Mouse (Mus musculus): ENCODE measurements around the gene Khsrp. TPM values are rescaled to one million over a fixed set of nuclear protein-coding genes. Genes with fewer than 3 reads are reported as not detected.
"Not testable (repeated sequence)": the region's sequence is repeated elsewhere in the genome, so short reads cannot be mapped to it uniquely, and the experiment has no call there.

The Khsrp gene
- 100 to 1,000 TPM; 116 to 117 TPM for total RNA-seq (2021)
- long read RNA-seq, experiment 1, transcript Khsrp-201 (18 exons, 3,978 nt): major isoform, 16 of 39 reads
- long read RNA-seq, experiment 1, partial matches to known transcripts: 7 of 39 reads
- long read RNA-seq, experiment 1, other reads (novel, unspliced or antisense): 15 of 39 reads
- long read RNA-seq, experiment 2, transcript Khsrp-201 (18 exons, 3,978 nt): major isoform, 27 of 54 reads
- long read RNA-seq, experiment 2, partial matches to known transcripts: 13 of 54 reads
- long read RNA-seq, experiment 2, other reads (novel, unspliced or antisense): 14 of 54 reads

- intact Hi-C loops (cut with DNase I): no loop called here
These were observed at the start of gene Khsrp for GRCm38 (mm10) chr17:57030931-57031660. Khsrp (minus strand) TSS chr17:57031522.

GRCm38 (mm10) chr17:57079919-57080318, 48.6 kb upstream of the Khsrp start:
- intact Hi-C loops (cut with DNase I): no loop called here
- DNase-seq (ENCODE audit: low spot score in 2 of 2): no peak

More at GRCm38 (mm10) chr17:57030931-57031660, at the start of gene Khsrp:
- peak in 1 of 2 experiments; percentile 39 for DNase-seq (ENCODE audit: low spot score in 2 of 2)

- intact Hi-C loops (cut with DNase I): no loop called here
- DNase-seq (ENCODE audit: low spot score in 2 of 2): no peak
These were observed 47.0 kb upstream of the Khsrp start, which contains the start of gene Dennd1c for GRCm38 (mm10) chr17:57078336-57078735. Dennd1c (minus strand) TSS chr17:57078514.

GRCm38 (mm10) chr17:57076916-57077315, 45.6 kb upstream of the Khsrp start:
- intact Hi-C loops (cut with DNase I): no loop called here
- DNase-seq (ENCODE audit: low spot score in 2 of 2): no peak

- intact Hi-C loops (cut with DNase I): no loop called here
- no peak for DNase-seq (ENCODE audit: low spot score in 2 of 2)
These were observed 39.4 kb upstream of the Khsrp start for GRCm38 (mm10) chr17:57070699-57071098.

GRCm38 (mm10) chr17:57070272-57070671, 39.0 kb upstream of the Khsrp start:
- intact Hi-C loops (cut with DNase I): no loop called here
- DNase-seq (ENCODE audit: low spot score in 2 of 2): no peak

GRCm38 (mm10) chr17:57066908-57067307, 35.6 kb upstream of the Khsrp start:
- no peak for DNase-seq (ENCODE audit: low spot score in 2 of 2)
- intact Hi-C loops (cut with DNase I): no loop called here

GRCm38 (mm10) chr17:57063031-57063430, 31.7 kb upstream of the Khsrp start:
- DNase-seq (ENCODE audit: low spot score in 2 of 2): no peak
- intact Hi-C loops (cut with DNase I): no loop called here

- DNase-seq (ENCODE audit: low spot score in 2 of 2): no peak
- intact Hi-C loops (cut with DNase I): no loop called here
These were observed 31.2 kb upstream of the Khsrp start for GRCm38 (mm10) chr17:57062548-57062947.

- intact Hi-C loops (cut with DNase I): no loop called here
- no peak for DNase-seq (ENCODE audit: low spot score in 2 of 2)
These were observed 30.7 kb upstream of the Khsrp start for GRCm38 (mm10) chr17:57062011-57062521.

GRCm38 (mm10) chr17:57061069-57061468, 29.7 kb upstream of the Khsrp start:
- intact Hi-C loops (cut with DNase I): no loop called here
- no peak for DNase-seq (ENCODE audit: low spot score in 2 of 2)

GRCm38 (mm10) chr17:57060231-57060801, 29.0 kb upstream of the Khsrp start:
- intact Hi-C loops (cut with DNase I): no loop called here
- peak; percentile 95 to 97 for DNase-seq (ENCODE audit: low spot score in 2 of 2)

- DNase-seq (ENCODE audit: low spot score in 2 of 2): peak; percentile 75 to 83
- intact Hi-C loops (cut with DNase I): no loop called here
These were observed 28.2 kb upstream of the Khsrp start, which contains the start of gene Slc25a23 for GRCm38 (mm10) chr17:57059486-57059977. Slc25a23 (minus strand) TSS chr17:57059863.

- DNase-seq (ENCODE audit: low spot score in 2 of 2): peak in 1 of 2 experiments; percentile 30
- intact Hi-C loops (cut with DNase I): no loop called here
These were observed 27.7 kb upstream of the Khsrp start, which contains the start of gene Crb3 for GRCm38 (mm10) chr17:57058891-57059485. Crb3 (plus strand) TSS chr17:57059105.

GRCm38 (mm10) chr17:57056246-57056645, 24.9 kb upstream of the Khsrp start:
- intact Hi-C loops (cut with DNase I): no loop called here
- no peak for DNase-seq (ENCODE audit: low spot score in 2 of 2)

- DNase-seq (ENCODE audit: low spot score in 2 of 2); intact Hi-C loops (cut with DNase I): not testable (repeated sequence)
These were observed 20.4 kb upstream of the Khsrp start for GRCm38 (mm10) chr17:57051679-57052078.

- peak in 1 of 2 experiments; percentile 49 for DNase-seq (ENCODE audit: low spot score in 2 of 2)
These were observed 17.5 kb upstream of the Khsrp start for GRCm38 (mm10) chr17:57048816-57049215.

GRCm38 (mm10) chr17:57047406-57047805, 16.1 kb upstream of the Khsrp start:
- DNase-seq (ENCODE audit: low spot score in 2 of 2): no peak
- intact Hi-C loops (cut with DNase I): no loop called here

More at GRCm38 (mm10) chr17:57048816-57049215, 17.5 kb upstream of the Khsrp start:
- intact Hi-C loops (cut with DNase I): no loop called here

- intact Hi-C loops (cut with DNase I): no loop called here
- DNase-seq (ENCODE audit: low spot score in 2 of 2): no peak
These were observed 10.2 kb upstream of the Khsrp start, which contains the start of gene Slc25a41 for GRCm38 (mm10) chr17:57041554-57041953. Slc25a41 (minus strand) TSS chr17:57041654.

All from left cerebral cortex, postnatal 14 days (tissue).